Mouse (Mus musculus) right cerebral cortex, postnatal 10 days (tissue): ENCODE results near the gene Olfr139.

Experiments used
- DNase-seq, 2 experiments: peaks; one replicate each; pipeline ENCODE4 v3.0.0; 2021; ENCODE audit warnings: low spot score in 2 of 2

Gene Olfr139

DNA sequence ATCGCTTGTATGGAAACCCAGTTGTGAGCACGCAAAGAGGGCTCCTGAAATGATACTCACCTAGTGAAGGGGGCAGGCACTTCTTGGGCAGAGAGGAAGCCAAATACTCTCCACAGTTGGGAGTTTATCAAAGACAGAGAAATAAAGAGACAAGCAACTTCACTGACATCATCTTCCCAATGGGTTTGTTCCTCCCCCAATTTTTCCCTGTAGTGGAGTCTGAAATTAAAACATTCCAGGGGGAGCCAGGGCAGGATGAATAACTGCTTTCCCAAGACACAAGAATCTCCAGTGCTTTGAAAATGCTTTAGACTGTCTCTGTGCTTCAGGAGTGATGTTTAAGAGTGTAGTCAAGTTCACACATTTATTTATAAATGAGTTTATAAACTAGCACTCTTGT is at the start of gene Olfr139, which contains the start of gene Olfr399:
Olfr139 (minus strand) TSS at position 101 of the 400 bp plus-strand sequence.
Olfr399 (minus strand) TSS at position 165 of the 400 bp plus-strand sequence.
- no peak for DNase-seq

DNA sequence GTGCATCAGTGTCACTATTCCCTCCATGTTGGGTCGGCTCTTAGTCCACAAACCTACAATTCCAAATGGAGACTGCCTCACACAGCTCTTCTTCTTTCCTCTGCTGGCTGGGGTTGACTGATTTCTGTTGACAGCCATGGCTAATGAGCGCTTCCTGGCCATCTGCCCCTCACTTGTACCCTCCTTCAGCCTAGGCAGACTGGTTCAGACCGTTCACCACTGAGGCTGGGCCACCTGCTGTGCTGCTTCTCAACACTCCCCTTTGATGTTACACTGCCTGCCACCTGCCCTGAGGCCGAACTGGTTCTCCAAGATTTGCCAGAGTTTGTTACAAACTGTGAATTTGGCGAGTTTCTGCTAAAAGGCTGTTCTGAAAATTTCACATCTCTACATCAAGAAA is 48.7 kb upstream of the Olfr139 start:
- no peak for DNase-seq

DNA sequence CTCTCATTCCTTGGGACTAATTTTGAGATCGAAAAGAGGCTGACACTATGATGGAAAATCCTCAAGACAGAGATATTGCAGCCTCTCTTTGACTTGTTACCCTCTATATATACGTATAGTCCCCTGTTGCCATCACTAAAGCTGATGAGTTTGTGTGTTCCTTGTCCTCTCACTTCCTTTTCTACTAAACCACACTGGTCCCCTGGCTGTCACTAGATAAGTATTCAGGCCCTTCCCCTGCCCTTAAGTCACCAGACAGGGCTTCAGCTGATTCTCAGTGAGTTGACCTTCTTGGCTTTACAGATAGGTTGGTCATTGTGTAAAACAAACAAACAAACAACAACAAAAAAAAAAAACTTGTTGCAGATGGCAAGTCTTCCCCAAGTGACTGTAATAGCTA is 45.2 kb upstream of the Olfr139 start:
- DNase-seq: no peak

DNA sequence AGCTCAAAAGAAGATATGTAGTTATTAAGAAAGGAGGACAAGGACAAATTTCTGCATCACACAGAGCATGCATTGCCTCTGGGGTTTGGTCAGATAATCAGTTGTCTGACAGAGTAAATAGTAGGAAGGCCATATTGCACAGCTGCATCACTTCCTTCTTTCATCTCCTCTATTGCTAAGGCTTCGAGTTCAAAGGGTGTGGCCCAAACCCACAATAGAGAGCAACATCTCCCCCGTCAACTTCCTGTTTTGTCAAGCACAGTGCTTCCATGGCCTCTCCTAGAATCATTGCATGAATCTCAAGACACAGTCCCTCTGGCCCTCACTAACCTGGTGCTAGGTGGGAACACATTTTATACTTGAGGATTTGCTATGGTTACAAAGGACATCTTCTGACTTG is 44.4 kb upstream of the Olfr139 start:
- no peak for DNase-seq

- DNase-seq: no peak
Observed at GRCm38 (mm10) chr11:74069655-74070054, 13.3 kb upstream of the Olfr139 start, which contains the start of gene Zfp616. TSS of gene Zfp616 (plus strand) at chr11:74069955.

DNA sequence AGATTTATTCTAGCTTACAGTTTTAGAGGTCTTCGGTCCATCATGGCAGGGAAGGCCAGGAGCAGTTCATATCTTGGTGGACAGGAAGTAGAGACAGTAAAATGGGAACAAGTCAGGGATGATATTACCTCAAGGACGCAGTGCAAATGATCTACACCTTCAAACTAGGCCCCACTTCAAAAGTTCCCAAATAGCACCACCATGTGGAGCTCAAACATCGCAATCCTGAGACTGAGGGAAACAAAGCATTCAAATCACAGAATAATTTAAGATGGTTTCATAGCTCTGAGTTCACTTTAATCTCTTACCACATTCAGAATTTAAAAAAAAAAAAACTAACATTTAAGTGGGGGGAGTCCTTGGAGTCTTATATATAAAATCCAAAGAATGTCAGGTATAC is 5.0 kb downstream of the Olfr139 start:
- DNase-seq: no peak
